Mouse (Mus musculus): ENCODE results near the gene Ildr2.

Ildr2 gene

DNA sequence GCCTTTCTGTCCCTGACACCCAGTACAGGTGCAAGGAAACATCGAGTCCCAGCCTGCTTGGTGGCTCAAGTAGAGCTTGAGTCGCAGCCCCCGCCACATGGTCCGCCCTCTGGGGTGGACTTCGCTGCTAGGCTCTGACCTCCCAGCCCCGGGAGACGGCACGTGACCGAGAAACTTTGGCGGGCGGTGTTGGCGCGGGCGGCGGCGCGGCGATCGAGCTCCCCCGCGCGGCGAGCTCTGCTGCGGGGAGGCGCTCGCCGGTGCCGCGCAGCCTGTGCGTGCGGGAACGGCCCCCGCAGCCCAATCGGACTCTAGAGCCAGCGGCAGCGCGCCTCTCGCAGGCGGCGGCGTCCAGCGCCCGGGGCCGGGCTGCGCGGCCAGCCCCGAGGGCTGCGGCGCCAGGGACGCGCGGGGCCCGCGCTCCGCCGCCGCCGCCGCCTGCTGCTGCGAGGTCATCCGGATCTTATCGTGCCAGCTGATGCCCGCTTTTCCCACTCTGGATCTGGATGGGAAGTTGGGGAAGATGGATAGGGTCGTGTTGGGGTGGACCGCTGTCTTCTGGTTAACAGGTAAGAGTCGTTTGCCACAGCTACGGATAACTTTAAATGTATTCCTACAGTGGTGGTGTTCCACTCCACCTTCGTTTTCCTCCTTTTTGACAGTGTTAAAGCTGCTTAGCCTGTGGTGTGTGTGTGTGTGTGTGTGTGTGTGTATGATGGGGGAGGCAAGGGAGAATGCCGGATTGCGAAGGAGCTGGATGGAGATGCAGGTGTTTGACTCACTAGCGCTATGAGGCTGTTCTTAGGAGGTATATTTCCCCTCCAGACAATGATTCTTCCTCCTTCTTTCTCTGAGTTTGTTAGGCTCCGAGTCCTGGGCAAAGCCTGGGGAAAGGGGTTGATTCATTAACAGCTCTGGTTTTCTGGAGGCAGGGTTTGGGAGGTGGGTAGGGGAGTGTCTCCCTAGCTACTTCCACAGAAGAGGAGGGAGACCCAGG, at the start of gene Ildr2:
Gene Ildr2, plus strand, starts transcription at position 242 of the 997 bp plus-strand sequence.
- no peak for DNase-seq (ENCODE audit: extremely low read depth, low read depth, low spot score)

DNA sequence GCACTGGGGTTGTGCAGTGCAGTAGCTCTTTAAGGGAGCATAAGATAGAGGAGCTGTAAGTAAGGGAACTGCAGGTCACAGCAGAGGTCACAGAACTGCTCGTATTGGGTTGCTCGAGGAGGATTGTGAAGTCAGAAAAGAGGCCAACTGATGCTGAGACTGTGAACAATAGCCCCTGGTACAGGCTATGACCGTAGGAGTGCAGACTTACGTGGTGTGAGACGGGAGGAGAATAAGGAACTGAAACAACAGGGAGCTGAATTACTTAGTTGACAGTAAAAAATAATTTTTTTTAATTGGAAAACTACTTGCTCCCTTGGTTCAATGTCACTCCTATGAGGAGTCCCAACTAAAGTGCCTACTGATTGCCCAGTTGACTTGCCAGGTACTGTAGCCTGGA, 49.8 kb upstream of the Ildr2 start:
- no peak for DNase-seq (ENCODE audit: extremely low read depth, low read depth, low spot score)

DNA sequence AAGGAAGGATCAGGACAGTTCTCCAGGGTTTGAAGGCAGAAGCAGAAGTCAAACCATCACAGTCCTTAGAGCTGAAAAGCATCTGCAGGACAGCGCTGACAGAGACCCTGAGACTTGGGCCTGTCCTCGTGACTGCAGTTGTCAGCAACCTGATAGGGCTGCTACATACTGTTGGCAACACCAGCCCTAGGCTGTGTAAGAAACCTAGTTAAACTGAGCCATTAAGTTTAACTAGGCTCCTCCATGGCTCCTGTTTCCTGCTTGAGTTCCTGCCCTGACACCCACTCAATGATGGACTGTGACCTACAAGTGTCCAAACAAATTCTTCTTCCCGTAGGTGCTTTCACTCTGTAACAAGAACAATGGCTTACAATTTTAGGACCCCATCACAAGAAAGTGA, 48.8 kb upstream of the Ildr2 start:
- DNase-seq (ENCODE audit: extremely low read depth, low read depth, low spot score): no peak

- no peak for DNase-seq (ENCODE audit: extremely low read depth, low read depth, low spot score)
Observed at GRCm38 (mm10) chr1:166209371-166209770, 44.6 kb upstream of the Ildr2 start.

DNA sequence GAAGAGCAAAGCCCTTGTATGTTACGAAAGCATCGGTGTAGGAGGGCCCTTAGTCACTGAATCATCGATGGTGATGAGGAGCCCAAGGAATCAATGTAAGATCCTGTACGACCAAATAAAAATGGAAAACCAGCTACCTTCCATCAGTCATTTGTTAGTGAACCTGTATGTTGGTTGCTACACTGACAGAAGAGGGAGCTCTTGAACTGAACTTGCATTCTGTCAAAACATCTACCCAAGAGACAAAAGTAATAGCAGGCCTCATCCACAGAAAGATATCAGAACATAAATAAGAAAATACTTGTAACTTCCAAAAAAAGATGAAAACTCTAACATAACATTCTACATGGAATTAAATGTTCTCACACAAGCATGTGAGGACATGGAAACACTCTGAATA, 39.8 kb upstream of the Ildr2 start:
- DNase-seq (ENCODE audit: extremely low read depth, low read depth, low spot score): no peak

- DNase-seq (ENCODE audit: extremely low read depth, low read depth, low spot score): no peak
Observed at GRCm38 (mm10) chr1:166238315-166238969, 15.5 kb upstream of the Ildr2 start, which contains the start of gene Mael. Gene Mael, minus strand, starts transcription at chr1:166238747.

DNA sequence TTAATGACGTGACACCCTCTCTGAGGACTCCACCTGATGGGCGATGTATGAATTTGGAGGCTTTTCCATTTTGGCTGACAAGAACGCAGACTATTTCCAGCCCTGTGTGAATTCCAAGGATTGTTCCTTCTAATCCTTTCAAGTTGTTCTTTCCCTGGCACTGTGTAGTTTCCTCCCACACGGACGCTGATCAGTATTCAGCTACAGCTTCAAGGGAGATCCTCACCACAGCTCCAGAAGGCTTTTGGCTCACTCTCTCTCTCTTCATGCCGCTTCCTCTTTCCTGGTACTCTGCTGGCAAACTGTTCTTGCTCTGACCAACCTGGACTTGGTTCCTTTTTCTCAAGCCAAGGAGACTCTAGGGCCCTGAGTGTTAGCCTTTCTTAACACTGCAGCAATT, 9.7 kb upstream of the Ildr2 start:
- peak; percentile 39 for DNase-seq (ENCODE audit: extremely low read depth, low read depth, low spot score)

DNA sequence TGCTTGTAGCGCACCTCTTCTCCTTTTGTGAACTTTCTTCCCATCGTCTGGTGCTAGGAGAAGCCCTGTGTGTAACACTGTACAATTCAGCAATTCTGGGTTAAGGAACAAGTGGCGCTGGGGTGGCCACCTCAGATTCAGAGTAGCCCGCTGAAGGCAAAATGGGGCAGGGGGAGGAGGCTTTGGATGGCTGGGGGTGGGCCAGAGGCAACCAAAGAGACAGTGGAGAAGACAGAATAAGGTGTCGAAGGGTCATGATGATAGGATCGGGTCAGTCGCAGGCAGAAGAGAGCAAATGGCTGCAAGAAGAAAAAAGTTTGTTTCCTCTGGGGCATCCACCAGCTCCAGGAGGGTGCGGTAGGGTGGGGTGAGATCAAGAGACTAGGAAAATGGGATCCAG, 1.2 kb downstream of the Ildr2 start:
- DNase-seq (ENCODE audit: extremely low read depth, low read depth, low spot score): no peak

- no peak for DNase-seq (ENCODE audit: extremely low read depth, low read depth, low spot score)
Observed at GRCm38 (mm10) chr1:166255651-166256050, 1.7 kb downstream of the Ildr2 start.

- no peak for DNase-seq (ENCODE audit: extremely low read depth, low read depth, low spot score)
Observed at GRCm38 (mm10) chr1:166256302-166256701, 2.4 kb downstream of the Ildr2 start.

DNA sequence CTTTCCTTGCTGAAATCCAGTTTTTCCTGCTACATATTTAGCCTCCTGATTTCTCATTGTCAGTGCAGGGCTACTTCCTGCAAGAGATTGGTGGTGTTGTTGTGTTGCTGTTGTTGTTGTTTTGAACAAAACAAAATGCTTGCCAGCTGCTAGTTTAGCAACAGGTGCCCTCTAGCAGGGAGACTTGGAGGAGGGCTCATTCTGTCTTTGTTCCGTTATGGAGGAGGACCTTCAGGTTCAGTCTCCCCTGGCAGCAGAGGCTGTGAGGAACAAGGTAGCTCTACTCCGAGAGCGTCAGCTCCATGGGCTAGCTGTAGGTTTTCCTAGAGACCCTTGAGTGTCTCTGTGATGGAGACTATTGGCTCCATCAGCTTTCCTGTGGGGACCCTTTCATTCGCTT, 3.0 kb downstream of the Ildr2 start:
- DNase-seq (ENCODE audit: extremely low read depth, low read depth, low spot score): no peak

- DNase-seq (ENCODE audit: extremely low read depth, low read depth, low spot score): no peak
Observed at GRCm38 (mm10) chr1:166259526-166259925, 5.6 kb downstream of the Ildr2 start.

- no peak for DNase-seq (ENCODE audit: extremely low read depth, low read depth, low spot score)
Observed at GRCm38 (mm10) chr1:166266001-166266705, 12.2 kb downstream of the Ildr2 start.

DNA sequence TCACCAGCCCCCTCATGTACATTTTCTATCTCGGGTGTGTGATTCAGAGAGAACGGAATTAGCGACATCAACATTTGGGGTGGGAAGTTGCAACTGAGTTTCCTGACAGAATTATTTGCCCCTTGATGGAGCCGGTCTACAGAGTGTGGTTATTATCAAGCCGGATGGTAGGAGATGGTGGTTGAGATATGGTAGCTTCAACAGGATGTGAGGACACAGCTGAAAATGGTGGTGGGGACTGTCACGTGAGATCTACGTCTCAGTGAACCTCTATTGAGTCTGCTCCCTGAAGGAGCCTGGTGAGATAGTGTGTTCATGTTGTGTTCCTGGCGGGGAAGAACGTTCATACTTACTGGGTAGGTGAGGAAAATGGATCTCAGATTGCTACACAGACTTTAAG, 13.0 kb downstream of the Ildr2 start:
- DNase-seq (ENCODE audit: extremely low read depth, low read depth, low spot score): no peak

DNA sequence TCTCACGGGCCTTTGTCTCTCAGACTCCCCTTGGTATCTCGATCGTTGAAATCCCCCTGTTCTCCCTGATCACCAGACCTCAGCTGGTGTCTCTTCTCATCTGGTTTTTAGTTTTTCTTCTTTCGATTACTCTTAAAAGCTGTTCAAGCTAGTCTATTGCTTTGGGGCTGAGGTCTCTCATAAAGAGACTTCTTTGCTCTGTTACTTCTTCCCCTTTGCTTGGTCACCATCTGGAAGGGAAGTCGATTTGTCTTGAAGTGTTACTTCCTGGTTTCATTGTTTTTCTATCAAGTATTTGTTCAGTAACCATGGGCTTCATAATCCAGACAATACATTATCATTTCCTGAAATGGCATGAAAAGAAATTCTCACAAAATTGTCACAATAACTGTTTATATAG, 14.3 kb downstream of the Ildr2 start:
- no peak for DNase-seq (ENCODE audit: extremely low read depth, low read depth, low spot score)

DNA sequence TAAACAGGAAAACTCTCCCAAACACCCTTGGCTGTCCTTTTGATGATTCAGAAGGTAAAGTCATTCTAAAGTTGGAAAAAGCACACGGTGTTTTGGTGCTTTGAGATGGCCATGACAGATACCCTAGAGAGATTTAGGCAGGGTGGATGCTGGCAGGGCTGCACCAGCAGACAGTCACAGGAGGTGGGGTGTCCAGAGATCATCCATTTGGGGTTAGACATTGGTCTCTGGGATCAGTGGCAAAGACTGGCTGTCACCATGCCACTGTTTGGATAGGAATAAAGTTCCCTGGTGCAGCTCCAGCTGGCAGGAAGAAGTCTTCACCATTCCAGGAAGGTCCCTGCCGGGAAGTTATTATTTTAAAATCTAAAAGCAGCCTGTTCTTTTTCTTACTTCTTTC, 24.8 kb downstream of the Ildr2 start:
- no peak for DNase-seq (ENCODE audit: extremely low read depth, low read depth, low spot score)

GRCm38 (mm10) chr1:166279580-166280206, 25.8 kb downstream of the Ildr2 start:
- DNase-seq (ENCODE audit: extremely low read depth, low read depth, low spot score): no peak

DNA sequence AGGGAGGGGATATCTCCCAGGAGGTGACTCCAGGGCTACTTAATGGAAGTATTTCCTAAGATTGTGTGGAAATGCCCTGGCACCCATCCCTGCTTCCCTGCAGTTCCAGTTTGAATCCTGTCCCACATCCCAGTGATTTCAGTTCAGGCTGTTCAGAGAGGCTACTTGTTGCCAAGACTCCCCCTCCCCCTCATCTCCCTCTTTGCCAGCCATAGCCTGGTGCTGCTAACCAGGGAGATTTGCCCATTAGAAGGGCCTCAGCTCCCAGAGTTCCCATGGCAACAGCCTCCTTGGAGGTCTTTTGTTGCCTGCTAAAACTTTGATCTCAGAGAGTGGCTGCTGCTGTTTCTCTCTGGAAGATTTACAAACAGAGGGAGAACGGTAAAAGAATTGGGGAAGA, 26.6 kb downstream of the Ildr2 start:
- DNase-seq (ENCODE audit: extremely low read depth, low read depth, low spot score): peak; percentile 4

GRCm38 (mm10) chr1:166281287-166281686, 27.3 kb downstream of the Ildr2 start:
- no peak for DNase-seq (ENCODE audit: extremely low read depth, low read depth, low spot score)

DNA sequence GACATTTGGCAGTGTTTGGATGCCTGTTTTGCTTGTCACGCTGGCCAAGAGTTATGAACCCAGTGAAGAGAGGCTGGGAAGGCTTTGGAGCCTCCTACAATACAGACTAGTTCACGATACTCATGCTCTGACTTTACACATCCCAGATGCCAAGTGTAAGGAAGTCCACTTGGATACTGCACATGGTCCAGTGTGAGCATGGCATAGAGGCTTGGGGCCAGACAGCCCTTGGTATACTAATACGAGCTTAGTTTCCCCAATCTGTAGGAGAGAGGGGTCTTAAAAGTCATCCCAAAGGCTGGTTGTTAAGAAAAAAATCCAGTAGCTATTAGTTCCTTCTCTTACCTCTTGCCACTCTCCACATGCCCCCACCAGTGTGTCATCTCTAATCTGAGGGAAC, 27.9 kb downstream of the Ildr2 start:
- DNase-seq (ENCODE audit: extremely low read depth, low read depth, low spot score): no peak

GRCm38 (mm10) chr1:166282597-166283210, 28.8 kb downstream of the Ildr2 start:
- DNase-seq (ENCODE audit: extremely low read depth, low read depth, low spot score): no peak
